Mouse (Mus musculus) lung, adult 2 months (tissue): ENCODE measurements around the gene Homer3. TPM values are rescaled to one million over a fixed set of nuclear protein-coding genes. Genes with fewer than 3 reads are reported as not detected.
A peak's percentile ranks its signal among the peaks of the same experiment; 100 is the strongest.

ENCODE experiments used
- DNase-seq: peaks from one replicate; pipeline ENCODE4 v3.0.0; 2022
- H3K4me1 ChIP-seq: fragments of 200-500 bp; 2 replicates; pipeline ENCODE4 v1.6.1; 2011; ENCODE audit warnings: low read length; ENCODE audit not compliant: control insufficient read depth, insufficient read depth
- H3K4me3 ChIP-seq: fragments of 200-500 bp; replicated peaks from 2 replicates; pipeline ENCODE3; 2011; ENCODE audit warnings: low read depth, mild to moderate bottlenecking, control low read depth, low read length; ENCODE audit errors: extremely low read depth
- CTCF ChIP-seq: fragments of 200-500 bp; IDR thresholded peaks from 2 replicates; pipeline ENCODE4 v1.5.1; 2011; ENCODE audit warnings: mild to moderate bottlenecking, low read length, control low read depth; ENCODE audit not compliant: insufficient read depth
- POLR2A ChIP-seq: fragments of 200-500 bp; IDR thresholded peaks from 2 replicates; pipeline ENCODE4 v1.6.1; 2011; ENCODE audit warnings: low read depth, mild to moderate bottlenecking, control low read depth, low read length, borderline replicate concordance; ENCODE audit errors: extremely low read depth
- WGBS: fragments of 180-500 bp; shearing (Covaris S2); methylation state at CpG from one replicate; pipeline ENCODE4 v1.1.7; 2018; 5-methylcytosine and 5-hydroxymethylcytosine counted together
- polyA plus RNA-seq: library from polyadenylated mRNA; depleted of rRNA; stranded (reverse); fragments of >200 nt; gene quantifications from 2 replicates; pipeline ENCODE4 v1.2.3, GENCODE M21; 2012; rRNA removed

Homer3 gene
- 75.0 and 111 TPM in 2 replicates for polyA plus RNA-seq

DNA sequence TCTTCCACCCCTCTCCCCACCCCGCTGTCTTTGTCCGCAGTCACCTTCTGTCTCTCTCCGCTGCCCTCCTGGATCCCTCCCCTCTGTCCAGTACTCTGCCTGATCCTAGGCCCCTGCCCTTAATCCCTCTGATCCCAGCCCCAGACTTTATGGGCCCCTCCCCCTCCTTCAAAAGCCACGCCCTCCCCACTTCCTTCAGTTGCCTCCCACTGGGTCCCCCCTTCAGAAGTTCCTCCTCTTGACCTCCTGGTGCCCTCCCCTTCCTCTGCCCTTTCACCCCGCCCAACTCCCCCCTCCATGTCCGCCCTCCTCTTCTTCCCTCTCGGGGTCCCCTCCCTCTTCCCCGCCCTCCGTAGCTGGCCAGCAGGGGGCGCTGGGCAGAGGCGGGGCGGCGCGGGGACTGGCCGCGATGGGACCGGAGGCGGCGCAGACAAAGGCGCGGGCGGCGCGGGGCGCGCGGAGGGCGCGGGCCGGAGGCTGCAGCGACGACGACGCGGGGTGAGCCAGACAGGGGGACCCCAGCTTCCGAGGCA, at the start of gene Homer3:
Homer3 (plus strand) TSS at position 225 of the 533 bp plus-strand sequence.
- peaks cover 8% of the 10 kb centered on the region for H3K4me1 ChIP-seq
- peak within 1 kb of the TSS; percentile 97 for H3K4me3 ChIP-seq
- TF ChIP-seq POLR2A (peak; percentile 56; the same call in 1 of the 2 replicates), CTCF (peak; percentile 11; the same call in 1 of the 2 replicates)
- WGBS, result 2% methylated on average over 35 of the region's 36 CpGs
- peak; percentile 88 for DNase-seq

DNA sequence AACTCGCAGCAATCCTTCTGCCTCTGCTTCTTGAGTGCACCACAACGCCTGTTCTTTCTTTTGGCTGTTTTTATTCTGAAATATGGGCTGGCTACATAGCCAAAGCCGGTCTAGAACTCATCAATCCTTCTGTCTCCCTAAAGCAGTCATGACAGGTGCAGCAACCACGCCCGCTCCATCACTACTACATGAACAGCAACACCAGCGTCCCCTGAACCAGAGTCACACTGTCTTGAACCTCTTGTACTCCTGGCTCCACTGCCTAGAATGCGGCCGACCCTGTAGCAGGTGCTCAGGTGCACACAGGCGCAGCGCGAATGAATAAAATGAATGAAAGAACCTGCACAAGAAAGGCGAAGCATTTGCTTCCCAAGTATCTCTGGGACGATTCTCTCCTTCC, 49.0 kb upstream of the Homer3 start:
- WGBS, result 6% methylated on average over 13 of the region's 13 CpGs
- no peak for TF ChIP-seq CTCF
- TF ChIP-seq POLR2A, result no peak
- Histone ChIP-seq H3K4me1 (peaks cover 7% of the 10 kb centered on the region), H3K4me3 (peak overlapping the region; percentile 86)
- DNase-seq, result no peak

DNA sequence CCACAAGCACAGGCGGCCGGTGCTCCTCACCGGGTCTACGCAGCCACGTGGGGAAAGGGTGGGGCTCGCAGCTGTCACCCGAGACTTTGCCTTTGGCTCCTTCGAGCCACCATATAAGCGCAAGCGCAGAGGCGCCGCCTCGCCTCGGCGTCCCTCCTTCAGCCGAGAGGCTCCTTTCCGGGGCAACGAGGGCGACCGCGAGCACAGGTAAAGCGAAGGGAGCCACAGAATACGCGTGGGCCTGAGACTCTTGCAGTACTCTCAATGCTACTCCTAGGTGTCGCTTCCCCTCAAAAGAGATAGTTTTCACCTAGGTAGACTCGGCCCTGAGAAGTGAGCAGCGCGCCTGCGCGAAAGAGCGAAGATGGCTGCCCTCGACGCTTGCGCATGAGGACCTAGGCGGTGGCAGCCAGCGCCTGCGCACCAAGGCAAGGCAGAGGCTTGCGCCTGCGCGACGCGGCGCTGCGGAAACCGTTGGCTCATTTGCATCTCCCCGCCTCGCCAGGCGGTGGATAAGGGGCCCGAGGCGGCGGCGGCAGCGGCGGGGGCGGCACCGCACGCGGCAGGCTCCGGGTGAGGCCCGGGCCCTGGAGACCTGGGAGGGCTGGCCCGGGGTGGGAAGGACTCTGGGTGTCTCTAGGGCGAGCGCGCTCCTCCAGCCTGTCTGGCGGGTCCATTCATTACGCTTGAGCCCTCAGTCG, 48.4 kb upstream of the Homer3 start, which contains the start of the genes Sugp2 and Armc6:
Sugp2 (plus strand) TSS at position 147 of the 701 bp plus-strand sequence.
Armc6 (minus strand) TSS at position 387 of the 701 bp plus-strand sequence.
- under 1% methylated on average over 67 of the region's 67 CpGs for WGBS
- Histone ChIP-seq H3K4me3 (peak within 1 kb of the TSS; percentile 86), H3K4me1 (peaks cover 7% of the 10 kb centered on the region)
- TF ChIP-seq POLR2A, result peak; percentile 84
- no peak for TF ChIP-seq CTCF
- DNase-seq, result peak; percentile 95

DNA sequence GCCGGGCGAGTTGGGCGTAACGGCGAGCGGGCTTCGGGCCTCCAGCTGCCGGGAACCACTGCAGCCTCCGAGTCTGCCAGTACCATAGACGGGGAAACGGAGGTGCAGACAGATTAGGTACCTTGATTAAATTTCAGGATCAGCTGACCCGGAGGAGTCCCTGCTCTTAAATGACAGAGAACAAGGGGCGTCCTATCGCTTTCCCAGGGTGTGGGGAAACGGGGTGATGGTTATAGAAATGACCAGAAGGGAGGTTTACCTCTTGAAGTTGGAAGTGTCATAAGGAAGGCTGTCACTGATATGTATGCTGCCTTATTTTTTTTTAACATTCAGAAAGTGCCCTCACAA, 47.9 kb upstream of the Homer3 start:
- under 1% methylated on average over 15 of the region's 15 CpGs for WGBS
- Histone ChIP-seq H3K4me3 (peak overlapping the region; percentile 71), H3K4me1 (peaks cover 7% of the 10 kb centered on the region)
- TF ChIP-seq CTCF (no peak), POLR2A (no peak)
- no peak for DNase-seq

DNA sequence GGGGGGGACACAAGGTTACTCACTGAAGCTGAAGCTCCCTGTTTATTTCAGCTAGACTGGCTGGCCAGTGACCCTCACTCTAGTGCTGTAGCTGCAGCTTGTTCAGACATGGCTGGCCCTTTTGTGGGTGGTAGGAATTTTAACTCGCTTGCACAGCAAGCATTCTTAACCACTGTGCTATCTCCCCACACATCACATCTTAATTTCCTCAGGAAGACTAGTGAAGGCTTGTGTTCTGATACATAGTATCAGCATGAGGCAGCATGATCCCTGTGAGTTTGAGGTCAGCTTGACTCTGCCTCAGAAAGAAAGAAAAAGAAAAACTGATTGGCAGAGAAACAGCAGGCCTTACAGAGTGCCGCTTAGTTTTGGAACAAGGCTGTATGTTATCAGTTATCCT, 44.8 kb upstream of the Homer3 start:
- TF ChIP-seq POLR2A, result no peak
- TF ChIP-seq CTCF, result no peak
- Histone ChIP-seq H3K4me1 (peaks cover 7% of the 10 kb centered on the region), H3K4me3 (no peak overlapping the region)
- no peak for DNase-seq
- WGBS, result 65% methylated on average over 2 of the region's 2 CpGs

DNA sequence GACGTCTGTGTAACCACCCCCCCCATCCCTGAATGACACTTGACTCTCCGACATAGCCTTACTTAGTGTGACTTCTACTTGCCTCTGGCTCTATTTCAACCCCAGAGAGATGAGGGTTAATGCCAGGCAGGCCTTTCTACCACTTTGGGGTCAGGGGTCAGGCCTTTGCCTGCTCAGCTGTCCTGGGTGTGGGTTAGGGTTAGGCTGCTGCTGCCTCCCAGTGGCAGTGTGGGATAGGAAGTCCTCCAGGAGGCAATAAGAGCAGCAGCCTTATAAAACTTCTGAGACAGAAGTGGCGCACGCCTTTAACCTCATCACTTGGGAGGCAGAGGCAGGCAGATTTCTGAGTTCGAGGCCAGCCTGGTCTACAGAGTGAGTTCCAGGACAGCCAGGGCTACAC, 42.0 kb upstream of the Homer3 start:
- no peak for DNase-seq
- WGBS, result 85% methylated on average over 5 of the region's 5 CpGs
- H3K4me3 ChIP-seq, result no peak overlapping the region
- TF ChIP-seq POLR2A, result no peak
- peak; percentile 35 for TF ChIP-seq CTCF
- peaks cover under 1% of the 10 kb centered on the region; the same call in 1 of the 2 replicates for H3K4me1 ChIP-seq

DNA sequence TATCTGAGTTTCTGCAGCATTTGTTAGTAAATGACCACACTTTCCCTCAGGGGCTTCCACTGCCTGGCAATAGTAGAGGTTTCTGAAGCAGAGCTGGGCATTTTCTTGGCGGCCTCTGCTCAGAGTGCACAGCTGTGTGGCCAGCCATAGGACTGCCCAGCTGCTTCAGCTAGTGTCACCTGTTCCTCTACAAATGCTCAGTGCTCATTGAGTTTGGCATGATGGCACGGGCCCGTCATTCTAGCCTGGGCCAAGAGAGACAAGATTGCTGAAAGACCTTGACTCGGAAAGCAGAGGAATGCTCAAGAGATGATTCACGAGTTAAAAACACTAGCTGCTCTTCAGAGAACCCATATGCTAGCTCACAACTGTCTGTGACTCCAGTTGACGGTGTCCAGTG, 36.0 kb upstream of the Homer3 start:
- no peak for DNase-seq
- no peaks in the 10 kb centered on the region for H3K4me1 ChIP-seq
- H3K4me3 ChIP-seq, result no peak overlapping the region
- no peak for TF ChIP-seq POLR2A
- WGBS, result 85% methylated on average over 6 of the region's 6 CpGs

DNA sequence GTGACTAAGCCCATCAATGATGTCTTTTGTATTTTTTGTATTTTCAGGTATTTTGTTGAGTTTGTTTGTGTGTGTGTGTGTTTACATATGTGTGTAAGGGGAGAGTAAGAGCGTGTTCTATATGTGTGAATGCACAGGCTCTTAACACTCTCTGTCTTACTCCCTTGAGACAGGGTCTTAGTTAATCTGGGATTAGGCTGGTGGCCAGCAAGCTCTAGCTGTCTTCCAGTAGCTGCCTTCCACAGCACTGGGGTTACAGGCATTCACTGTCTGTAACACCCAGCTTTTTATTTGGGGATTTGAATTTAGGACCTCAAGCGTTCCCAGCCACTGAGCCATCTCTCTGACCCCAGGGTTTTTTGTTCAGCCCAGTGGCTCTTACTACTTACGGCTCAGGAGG, 34.8 kb upstream of the Homer3 start:
- H3K4me1 ChIP-seq, result no peaks in the 10 kb centered on the region
- DNase-seq, result no peak
- 92% methylated on average over 3 of the region's 3 CpGs for WGBS
- no peak overlapping the region for H3K4me3 ChIP-seq
- TF ChIP-seq CTCF (no peak), POLR2A (no peak)

DNA sequence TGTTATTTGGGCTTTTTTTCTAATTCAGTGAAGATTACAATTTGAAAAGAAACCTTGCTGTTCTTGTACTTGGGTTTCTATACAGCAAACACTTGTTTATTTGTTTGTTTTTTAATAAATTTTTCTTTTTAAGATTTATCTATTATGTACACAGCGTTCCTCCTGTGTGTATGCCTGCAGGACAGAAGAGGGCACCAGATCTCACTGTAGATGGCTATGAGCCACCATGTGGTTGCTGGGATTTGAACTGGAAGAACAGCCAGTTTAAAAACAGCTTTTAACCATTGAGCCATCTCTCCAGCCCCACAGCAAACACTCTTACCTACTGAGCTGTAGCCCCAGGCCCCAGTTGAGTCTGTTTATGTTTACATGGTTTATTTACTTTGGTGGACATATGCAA, 28.0 kb upstream of the Homer3 start:
- no peak for TF ChIP-seq POLR2A
- no peak for TF ChIP-seq CTCF
- WGBS, result 69% methylated on average over 1 of the region's 1 CpGs

DNA sequence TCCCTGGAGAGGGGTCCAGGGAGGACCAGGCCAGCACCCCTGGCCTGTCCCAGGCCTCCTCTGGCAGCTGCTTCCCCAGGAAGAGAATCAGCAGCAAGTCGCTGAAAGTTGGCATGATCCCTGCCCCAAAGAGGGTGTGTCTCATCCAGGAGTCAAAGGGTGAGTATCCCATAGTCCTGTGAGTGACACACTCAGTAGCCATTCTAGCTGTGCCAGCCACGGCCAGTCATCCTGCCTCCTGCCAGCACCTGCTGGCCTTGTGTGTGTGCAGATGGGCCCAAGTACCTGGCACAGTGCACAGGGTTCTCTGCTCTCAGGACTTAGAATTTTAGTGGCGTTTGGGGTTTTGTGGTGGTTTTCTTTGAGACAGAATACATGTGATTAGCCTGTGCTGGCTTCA, 25.2 kb upstream of the Homer3 start:
- TF ChIP-seq CTCF (no peak), POLR2A (no peak)

More for the DNA sequence above, 28.0 kb upstream of the Homer3 start:
- H3K4me1 ChIP-seq, result peaks cover 9% of the 10 kb centered on the region
- DNase-seq, result no peak
- no peak overlapping the region for H3K4me3 ChIP-seq

More for the DNA sequence above, 25.2 kb upstream of the Homer3 start:
- Histone ChIP-seq H3K4me3 (no peak overlapping the region), H3K4me1 (peaks cover 9% of the 10 kb centered on the region)
- no peak for DNase-seq
- 62% methylated on average over 3 of the region's 3 CpGs for WGBS
